Mouse (Mus musculus) forebrain, embryonic 15.5 days (tissue): ENCODE measurements at regions not wholly inside any gene's neighbourhood (a gene's known extent, or its start where the extent isn't known, plus 50 kb on each side); places are given as distances from the start of the nearest gene placed in this dataset.
"Not testable (repeated sequence)": the region's sequence is repeated elsewhere in the genome, so short reads cannot be mapped to it uniquely, and the experiment has no call there.

Source experiments
- ATAC-seq: fragments of 200-750 bp; cut with Nextera tagmentation; replicated peaks from 2 replicates; pipeline ENCODE4 v1.8.0; 2017; ENCODE audit warnings: mild to moderate bottlenecking, moderate TSS enrichment, moderate library complexity
- H3K27ac ChIP-seq: fragments of 300-500 bp; sonication (generic); replicated peaks from 2 replicates; pipeline ENCODE4 v1.5.1; 2015; ENCODE audit warnings: mild to moderate bottlenecking, inconsistent platforms
- H3K27me3 ChIP-seq: fragments of 300-500 bp; sonication (generic); 2 replicates; pipeline ENCODE4 v1.6.1; 2015; ENCODE audit warnings: inconsistent platforms
- H3K36me3 ChIP-seq: fragments of 300-500 bp; sonication (generic); 2 replicates; pipeline ENCODE4 v1.6.1; 2015; ENCODE audit warnings: mild to moderate bottlenecking, inconsistent platforms
- H3K4me1 ChIP-seq: fragments of 300-500 bp; sonication (generic); 2 replicates; pipeline ENCODE4 v1.6.1; 2015; ENCODE audit warnings: inconsistent platforms
- H3K4me2 ChIP-seq: fragments of 300-500 bp; sonication (generic); replicated peaks from 2 replicates; pipeline ENCODE4 v1.6.1; 2015; ENCODE audit warnings: mild to moderate bottlenecking, inconsistent platforms
- H3K4me3 ChIP-seq: fragments of 300-500 bp; sonication (generic); 2 replicates; pipeline ENCODE4 v1.5.1; 2015; ENCODE audit warnings: mild to moderate bottlenecking, inconsistent platforms
- H3K9ac ChIP-seq: fragments of 300-500 bp; sonication (generic); replicated peaks from 2 replicates; pipeline ENCODE4 v1.6.1; 2015; ENCODE audit warnings: mild to moderate bottlenecking, inconsistent platforms
- H3K9me3 ChIP-seq: fragments of 300-500 bp; sonication (generic); 2 replicates; pipeline ENCODE4 v1.6.1; 2016; ENCODE audit warnings: inconsistent platforms
- WGBS: fragments of 180-500 bp; shearing (Covaris S2); methylation state at CpG from one replicate; pipeline ENCODE4 v1.1.7; 2015; ENCODE audit warnings: mixed read lengths; 5-methylcytosine and 5-hydroxymethylcytosine counted together

- Histone ChIP-seq H3K4me2 (no peak overlapping the region), H3K9ac (no peak overlapping the region), H3K4me1 (no peaks in the 10 kb centered on the region), H3K4me3 (no peak overlapping the region), H3K9me3 (no peaks in the 10 kb centered on the region), H3K27ac (no peak overlapping the region), H3K27me3 (no peaks in the 10 kb centered on the region), H3K36me3 (no peaks in the 10 kb centered on the region)
- no peak for ATAC-seq
Measured at GRCm38 (mm10) chr16:61484315-61484714, 879.0 kb upstream of the Epha6 start.

GRCm38 (mm10) chr16:61441881-61442280 is 836.5 kb upstream of the Epha6 start:
- no peak overlapping the region for H3K27ac ChIP-seq
- H3K4me1 ChIP-seq, result no peaks in the 10 kb centered on the region
- H3K4me2 ChIP-seq, result no peak overlapping the region
- ATAC-seq, result no peak
- no peak overlapping the region for H3K9ac ChIP-seq
- H3K27me3 ChIP-seq, result no peaks in the 10 kb centered on the region
- no peaks in the 10 kb centered on the region for H3K36me3 ChIP-seq
- no peaks in the 10 kb centered on the region for H3K9me3 ChIP-seq
- 81% methylated on average over 2 of the region's 2 CpGs for WGBS
- no peak overlapping the region for H3K4me3 ChIP-seq

- no peaks in the 10 kb centered on the region for H3K36me3 ChIP-seq
- no peak overlapping the region for H3K9ac ChIP-seq
- no peaks in the 10 kb centered on the region for H3K9me3 ChIP-seq
- no peak overlapping the region for H3K27ac ChIP-seq
- H3K4me1 ChIP-seq, result no peaks in the 10 kb centered on the region
- H3K27me3 ChIP-seq, result no peaks in the 10 kb centered on the region
- ATAC-seq, result peak; percentile 53; the same call in 1 of the 2 replicates
- H3K4me3 ChIP-seq, result no peak overlapping the region
- 68% methylated on average over 2 of the region's 2 CpGs for WGBS
- H3K4me2 ChIP-seq, result no peak overlapping the region
Measured at GRCm38 (mm10) chr16:61401261-61401660, 795.9 kb upstream of the Epha6 start.

DNA sequence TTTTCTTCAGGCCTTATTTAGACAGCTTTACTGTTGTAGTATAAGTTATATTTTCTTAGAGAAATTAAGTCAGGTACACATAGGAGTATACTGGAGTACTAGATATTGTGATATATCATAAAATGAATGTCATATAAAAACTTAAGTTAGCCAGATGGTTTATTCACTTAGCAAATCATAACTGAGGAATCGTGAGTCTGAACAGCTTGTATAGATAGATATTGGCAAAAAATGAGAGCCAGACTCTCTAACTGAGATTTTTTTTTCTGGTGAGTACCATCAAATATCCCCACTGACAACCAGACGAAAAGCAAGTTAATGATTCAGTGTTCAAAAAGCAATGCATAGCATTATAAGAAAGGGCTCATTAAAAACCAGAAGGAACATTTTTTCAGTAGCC is 776.6 kb upstream of the Epha6 start:
- H3K4me3 ChIP-seq, result no peak overlapping the region
- no peak overlapping the region for H3K9ac ChIP-seq
- no peaks in the 10 kb centered on the region for H3K4me1 ChIP-seq
- no peaks in the 10 kb centered on the region for H3K36me3 ChIP-seq
- no peak overlapping the region for H3K27ac ChIP-seq
- no peaks in the 10 kb centered on the region for H3K27me3 ChIP-seq
- H3K4me2 ChIP-seq, result no peak overlapping the region
- ATAC-seq, result peak; percentile 46
- no peaks in the 10 kb centered on the region for H3K9me3 ChIP-seq
- 61% methylated on average over 2 of the region's 2 CpGs for WGBS

DNA sequence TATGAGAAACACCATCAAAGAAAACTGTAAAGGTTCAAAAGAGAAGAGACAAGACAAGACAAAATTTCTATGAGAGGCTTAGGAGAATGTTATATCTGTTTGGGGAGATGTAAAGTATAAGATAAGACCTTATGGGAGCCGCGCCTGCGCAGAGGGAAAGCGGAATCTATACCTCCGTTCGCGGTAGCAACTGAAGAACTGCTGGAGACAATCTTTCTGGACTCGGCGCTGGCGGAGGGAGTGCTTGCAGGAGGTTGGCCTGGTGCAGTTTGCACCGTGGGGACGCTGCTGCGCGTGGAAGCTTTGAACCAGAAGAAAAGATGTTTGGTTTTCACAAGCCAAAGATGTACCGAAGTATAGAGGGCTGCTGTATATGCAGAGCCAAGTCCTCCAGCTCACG is 771.6 kb upstream of the Epha6 start:
- not testable (repeated sequence) for H3K4me2 ChIP-seq, H3K4me3 ChIP-seq, H3K9me3 ChIP-seq, H3K9ac ChIP-seq, H3K27me3 ChIP-seq, H3K27ac ChIP-seq, H3K36me3 ChIP-seq, ATAC-seq, H3K4me1 ChIP-seq
- whole genome bisulfite sequencing, result 90% methylated on average over 16 of the region's 16 CpGs
